Mouse (Mus musculus) spleen, postnatal 36 days (tissue): Measurements from ENCODE around the gene Ell.

Experiments used
- DNase-seq, 2 experiments: peaks; one replicate each; pipeline ENCODE4 v3.0.0; 2022; ENCODE audit warnings: low spot score in 2 of 2, mixed read lengths in 1 of 2

The Ell gene

DNA sequence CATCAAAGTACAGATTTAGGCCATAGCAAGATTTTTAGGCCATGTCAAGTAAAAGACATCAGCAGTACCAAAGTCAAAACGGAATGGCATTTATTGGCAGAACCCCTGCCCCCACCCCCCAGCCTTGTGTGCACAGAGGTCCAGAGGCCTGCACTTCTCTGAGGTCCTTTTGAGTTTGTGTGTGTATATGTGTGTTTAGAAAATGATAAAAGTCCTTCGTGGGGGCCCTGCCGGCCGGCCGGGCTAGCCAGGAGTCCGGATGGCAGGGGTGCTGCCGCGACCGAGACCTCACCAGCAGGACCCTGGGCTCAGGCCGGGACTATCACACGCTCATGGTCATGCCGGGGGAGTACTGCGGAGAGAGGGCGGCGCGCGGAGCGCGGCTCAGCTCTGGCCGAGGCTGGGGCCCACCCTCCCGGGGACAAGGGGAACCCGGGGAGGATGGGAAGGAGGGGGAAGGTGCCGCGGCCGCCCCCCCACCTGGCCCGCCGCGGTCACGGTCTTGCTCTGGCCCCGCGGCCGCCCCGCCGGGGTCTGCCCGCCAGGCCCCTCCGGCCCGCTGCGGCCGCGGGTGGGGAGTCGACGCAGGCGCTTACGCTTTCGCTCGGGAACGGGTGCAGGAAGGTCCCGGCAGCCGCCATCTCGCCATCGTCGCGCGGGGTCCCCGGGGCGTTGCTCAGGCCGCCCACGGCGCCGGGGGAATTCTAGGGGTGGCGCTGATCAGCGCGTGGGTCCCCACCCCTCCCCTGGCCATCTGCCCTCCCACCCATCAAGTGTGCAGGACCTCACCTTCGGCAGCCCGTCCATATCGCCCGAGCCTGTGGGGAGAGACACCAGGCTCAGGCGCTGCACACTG, 58.4 kb downstream of the Ell start:
- DNase-seq: no peak

DNA sequence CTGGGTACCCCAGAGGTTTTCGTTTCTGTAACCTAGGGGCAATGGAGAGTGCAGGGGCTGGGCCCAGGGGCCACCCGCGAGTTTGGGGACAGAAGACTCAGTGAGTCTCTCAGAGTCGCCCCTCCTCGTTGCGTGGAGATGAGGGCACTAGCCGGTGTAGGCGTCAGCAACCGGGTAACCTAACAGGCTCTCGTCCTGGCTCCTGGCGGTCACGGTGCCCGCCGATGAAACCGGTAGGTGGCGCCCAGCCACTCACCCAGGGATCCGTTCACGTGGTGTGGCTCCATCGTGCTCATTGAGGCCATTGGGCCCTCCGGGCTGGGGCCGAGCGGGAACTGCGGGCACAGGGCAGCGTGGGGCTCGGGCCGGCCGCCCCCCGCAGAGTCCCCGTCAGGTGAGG, 59.0 kb downstream of the Ell start:
- DNase-seq: no peak

DNA sequence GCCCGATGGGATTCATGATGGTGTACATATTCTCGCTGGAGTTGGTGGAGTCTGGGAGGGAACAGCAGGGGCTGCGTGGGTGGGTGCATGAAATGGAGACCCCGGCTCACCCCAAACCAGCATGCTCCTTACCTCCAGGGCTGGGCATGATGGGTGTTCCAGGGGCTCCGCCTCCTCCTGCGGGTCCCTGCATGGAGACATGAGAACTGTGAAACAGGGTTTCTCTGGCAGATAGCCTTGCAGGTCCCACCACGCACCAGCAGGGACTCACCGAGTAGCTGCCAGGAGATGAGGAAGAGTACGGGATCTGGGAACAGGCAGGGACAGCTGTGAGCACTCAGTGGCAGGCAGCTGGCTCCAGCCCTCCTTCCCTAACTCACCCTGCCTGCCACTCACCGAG, 59.5 kb downstream of the Ell start:
- no peak for DNase-seq

DNA sequence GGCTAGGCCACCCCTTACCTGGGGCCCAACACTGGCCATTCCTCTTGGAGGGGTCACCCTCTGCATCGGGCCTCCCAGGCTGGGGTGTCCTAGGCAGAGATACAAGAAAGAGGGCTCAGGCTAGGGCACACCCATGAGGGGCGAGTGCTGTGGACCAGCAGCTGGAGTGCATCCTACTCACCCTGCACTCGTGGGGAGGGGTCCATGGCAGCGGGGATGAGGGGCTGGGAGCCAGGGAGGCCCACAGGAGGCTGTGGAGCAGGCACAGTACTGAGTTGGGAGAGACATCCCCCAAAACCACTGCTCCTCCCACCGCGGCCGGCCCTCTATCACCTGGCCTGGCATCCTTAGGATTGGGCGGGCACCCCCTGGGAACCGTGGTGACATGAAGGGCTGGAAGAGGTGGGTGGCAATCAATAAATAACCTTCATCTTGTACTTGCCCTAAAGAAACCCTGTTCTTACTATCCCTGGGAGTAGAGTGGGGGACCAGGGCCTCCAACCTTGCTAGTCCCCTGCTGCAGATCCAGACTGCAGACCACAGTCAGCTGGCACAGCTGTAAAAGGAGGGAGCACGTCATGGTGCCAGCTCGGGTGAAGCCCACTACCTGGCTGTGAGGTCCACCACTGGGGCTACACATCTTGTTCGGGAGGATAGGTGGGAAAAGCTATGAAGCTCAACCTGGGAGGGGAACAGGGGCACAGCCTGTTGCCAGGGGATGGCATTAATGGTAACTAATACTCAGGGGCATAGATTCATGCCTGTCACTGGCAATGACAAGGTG, 60.4 kb downstream of the Ell start:
- no peak for DNase-seq

DNA sequence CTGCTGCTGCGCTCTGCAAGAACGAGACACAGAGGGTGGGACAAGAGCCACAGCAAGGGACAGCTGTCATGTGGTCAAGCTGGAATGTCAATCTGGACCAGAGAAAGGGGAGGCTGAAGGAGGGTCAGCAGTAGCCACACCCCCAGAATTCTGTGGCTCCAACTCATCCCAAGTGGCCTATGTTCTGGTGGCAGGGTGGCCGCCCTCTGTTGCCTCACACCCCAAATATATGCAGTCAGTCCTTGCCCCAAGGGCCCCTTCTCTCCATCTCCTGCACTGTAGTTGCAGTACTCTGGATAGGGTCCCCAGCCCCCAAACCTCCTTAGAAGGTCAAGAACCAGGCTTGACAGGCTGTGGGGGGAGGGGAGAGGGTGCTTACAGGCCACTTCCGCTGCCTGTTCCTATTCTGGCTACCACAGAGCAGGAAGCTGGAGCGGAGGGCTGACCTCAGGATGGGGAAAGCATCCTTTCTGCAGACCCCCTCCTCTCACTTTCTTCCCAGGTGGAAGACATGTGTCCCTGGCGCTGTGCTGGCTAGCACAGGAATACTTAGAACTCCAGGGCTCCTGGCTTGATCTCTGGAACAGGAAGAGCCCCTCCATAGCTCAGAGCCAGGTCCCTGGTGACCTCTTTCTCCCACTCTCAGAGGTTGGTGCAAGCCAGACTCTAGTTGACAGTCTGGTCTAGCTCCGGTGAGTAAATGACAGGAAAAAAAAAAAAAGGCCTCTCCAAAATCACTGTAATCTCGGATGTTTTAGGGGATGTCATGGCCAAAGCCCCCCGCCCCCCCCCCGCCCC, 61.4 kb downstream of the Ell start:
- DNase-seq: no peak

DNA sequence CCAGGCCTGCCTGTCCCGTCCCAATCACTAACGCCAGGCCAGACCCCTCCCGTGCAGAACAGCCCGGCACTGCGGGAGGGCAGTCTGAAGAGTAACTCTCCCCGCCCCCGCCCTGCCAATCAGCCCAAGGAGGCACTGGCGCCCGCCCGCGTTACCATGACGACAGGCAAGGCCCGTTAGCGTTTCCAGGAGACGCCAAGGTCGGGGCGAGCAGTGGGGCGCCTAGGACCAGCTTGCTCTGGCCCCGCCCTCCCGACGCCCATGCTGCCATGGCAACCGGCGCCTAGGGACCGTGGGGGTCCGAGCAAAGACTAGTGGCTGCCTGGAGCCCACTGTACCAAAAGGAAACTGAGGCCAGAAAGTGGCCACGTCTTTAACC, 62.0 kb downstream of the Ell start:
- DNase-seq: peak; percentile 75 to 80

DNA sequence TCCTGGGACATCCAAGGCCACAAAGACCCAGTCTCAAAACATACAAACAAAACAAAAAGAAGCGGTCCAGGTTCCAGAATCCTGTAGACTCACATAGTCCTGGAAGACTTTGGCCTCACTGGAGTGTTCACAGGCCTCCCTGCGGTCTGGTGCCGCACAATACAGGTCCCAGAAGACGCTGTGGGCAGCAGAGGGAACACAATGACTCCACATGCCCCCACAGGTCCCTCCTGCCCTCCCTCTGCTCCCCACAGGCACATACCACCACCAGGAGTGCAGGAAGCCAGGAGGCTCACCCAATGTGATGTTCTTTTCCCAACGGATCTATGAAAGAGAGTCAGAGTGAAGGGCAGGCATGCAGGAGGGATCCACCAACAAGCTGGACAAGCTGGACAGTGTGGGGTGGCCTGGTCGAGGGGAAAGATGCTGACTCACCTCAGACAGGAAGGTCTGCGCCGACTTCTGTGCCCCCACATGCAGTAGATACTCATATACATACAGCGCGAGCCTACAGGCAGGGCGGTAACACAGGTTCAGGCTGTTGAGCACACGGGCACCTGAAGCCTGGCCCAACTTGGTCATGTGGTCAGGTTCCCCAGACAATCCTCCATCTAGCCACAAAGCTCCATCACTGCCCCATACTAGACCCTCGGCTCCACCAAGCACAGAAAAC, 63.0 kb downstream of the Ell start:
- no peak for DNase-seq

DNA sequence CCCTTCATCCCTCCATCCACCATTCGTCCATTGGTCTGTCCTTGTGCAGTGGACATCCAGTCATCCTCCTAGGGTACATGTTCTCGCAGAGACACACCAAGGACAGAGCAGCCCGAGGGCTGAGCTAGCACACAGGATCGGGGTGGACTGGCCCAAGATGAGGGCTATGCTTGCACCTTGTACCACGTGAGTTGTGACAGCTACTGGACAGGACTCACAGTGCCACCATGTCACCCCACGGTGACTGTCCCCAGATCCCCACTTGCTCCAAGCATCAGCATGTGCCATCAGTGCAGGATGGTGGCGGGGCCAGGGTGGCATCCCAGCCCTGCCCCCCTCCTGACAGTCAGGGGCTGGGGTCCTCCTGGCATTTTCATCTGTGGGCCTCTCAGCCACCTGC, 65.3 kb downstream of the Ell start:
- no peak for DNase-seq

DNA sequence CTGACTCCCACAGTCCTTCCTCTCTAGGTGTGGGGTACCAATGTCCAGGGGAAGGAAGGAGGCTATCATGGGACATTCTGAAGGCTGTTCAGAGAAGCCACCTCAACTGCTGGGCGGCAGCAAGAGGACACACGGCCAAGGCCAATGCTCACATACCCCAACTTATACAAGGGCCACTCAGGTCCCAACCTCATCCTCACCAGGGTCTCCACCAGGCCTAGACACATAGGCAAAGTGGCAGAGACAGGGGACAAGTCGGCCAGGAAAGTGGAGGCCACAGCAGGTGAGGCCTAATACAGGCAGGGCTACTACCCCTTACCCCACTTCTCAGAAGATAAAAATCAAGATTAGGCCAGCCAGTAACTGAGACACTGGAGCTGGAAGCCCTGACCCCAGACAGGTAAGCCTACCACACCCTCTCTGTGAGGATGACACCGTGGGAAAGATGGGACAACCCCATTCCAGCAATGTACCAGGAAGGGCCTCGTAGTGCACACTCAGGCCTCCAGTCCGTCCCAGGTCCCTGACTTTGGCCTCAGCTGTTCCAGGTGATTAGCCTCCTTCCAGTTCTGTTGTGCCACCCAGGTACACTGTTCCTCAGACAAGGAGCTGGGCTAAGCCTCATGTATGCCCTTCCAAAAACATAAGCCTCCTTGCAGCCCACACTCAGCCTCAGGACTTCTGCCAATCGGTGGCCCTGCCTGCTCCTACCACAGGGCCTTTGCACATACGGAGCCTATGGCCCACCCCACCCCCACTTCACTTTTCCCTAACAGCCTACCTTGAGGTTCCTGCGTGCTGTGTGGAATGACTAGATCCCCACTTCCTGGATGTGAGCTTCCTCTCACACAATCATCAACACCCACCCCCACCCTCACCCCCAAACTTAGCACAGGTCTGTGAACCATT, 66.9 kb downstream of the Ell start:
- no peak for DNase-seq

DNA sequence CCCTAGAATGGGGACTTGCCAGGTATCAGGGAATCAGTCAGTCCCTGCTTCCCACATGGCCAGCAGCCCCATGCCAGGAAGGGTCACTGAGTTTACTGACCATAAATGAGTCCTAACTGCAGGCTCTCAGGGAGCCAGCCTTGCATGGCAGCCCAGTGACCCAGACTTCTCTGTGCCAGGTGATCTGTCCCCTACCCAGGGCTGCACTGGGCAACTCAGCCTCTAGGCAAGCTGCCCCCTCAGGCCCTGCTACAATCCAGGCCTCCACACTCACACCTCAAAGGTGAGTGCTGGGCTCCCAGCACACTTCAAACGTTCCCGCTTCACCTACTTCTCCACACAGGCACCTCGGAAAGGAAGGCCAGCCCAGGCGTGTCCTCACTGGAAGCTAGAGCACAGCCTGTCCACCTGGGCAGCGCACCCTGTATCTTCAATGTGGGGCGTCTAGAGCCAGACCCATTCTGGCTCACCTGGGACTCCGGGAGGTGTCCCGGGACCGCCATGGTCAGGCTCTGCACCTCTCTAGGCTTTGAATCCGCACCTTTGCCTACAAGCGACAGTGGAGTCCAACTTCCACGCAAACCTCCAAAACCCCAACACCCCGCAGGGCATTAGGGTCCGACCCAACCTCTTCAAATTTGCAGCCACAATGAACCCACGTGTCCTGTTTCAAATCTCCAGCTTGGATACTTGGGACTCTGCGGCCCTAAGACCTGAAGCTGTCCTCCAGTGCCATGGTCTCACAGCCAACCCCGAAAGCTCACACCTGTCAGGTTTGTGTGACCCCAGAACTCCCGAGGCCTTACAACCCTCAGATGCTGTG, 67.7 kb downstream of the Ell start:
- DNase-seq: no peak

DNA sequence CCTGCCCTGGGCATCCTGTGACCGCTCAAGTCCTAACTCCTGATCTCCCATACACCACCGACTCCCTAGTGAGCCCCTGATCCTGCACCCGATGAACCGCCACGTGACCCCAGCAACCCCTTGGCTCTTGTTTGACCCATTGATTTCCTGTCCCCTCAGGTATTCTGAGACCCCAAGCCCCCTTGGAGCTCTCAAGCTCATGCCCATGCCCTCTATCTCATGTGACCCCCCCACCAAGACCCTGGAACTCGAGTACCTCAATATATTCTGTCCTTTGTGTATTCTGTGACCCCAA, 68.3 kb downstream of the Ell start:
- no peak for DNase-seq

DNA sequence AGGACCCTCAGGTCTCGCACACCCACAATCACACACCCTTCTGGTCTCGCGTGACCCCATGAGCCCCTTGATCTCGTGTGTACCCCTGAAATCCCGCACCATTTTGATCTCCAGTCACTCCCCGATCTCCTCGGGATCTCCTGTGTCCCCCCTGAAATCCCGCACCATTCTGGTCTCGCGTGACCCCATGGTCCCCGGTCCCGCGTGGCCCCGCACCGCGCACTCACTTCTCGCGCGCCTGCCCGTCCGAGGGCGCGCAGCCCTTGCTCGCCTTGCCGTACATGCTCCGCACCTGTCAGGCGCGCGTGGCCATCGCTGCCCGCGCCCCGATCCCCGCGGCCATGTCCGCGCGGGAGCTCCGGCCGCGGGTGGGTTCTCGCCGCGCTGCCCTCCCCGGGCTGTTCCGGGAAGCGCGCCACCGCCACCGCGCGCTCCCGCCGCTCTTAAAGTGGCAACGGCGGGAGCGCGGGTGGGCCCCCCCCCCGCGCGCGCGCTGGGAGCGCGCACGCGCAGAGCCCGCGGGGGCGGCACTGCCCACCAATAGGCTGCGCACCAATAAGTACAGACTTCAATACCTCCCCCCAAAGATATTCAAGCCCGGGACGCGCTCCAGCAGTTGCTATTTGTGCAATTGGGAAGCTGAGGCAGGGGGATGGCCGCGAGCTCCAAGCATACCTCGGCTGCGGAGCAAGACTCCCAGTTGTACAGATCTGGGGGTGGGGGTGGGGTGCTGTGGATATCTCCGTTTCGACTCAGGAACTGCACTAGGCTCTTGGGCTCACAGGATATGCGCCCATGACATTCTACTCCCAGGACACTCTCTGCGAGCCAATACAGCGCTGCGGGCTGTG, 68.9 kb downstream of the Ell start:
- peak in 1 of 2 experiments; percentile 44 for DNase-seq

DNA sequence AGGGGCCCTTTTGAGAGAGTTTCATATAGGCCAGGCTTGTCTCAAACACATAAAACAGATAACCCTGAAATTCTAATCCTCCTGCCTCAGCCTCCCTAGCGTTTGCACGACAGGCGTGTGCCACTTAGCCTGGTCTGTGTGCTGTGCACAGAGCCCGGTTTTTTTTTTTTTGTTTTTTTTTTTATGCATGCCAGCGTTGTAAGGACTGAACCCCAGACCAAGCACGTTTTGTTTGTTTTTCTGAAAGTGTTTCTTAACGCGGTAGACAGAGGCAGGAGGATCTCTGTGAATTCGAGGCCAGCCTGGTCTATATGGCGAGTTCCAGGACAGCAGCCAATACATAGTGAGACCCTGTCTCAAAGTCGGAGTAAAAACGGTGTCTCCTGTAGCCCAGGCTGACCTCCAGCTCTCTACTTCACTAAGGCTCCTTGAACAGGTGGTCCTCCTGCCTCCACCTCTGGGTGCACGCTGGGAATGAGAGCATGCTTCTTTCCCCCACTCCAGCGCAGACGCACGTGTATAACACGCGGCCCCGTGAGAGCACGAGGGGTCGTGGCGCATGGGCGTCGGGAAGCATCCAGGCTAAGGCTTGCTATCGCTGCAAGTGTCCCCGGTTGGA, 69.6 kb downstream of the Ell start, which contains the start of gene Ssbp4:
Ssbp4 (minus strand) TSS at position 124 of the 619 bp plus-strand sequence.
- no peak for DNase-seq

DNA sequence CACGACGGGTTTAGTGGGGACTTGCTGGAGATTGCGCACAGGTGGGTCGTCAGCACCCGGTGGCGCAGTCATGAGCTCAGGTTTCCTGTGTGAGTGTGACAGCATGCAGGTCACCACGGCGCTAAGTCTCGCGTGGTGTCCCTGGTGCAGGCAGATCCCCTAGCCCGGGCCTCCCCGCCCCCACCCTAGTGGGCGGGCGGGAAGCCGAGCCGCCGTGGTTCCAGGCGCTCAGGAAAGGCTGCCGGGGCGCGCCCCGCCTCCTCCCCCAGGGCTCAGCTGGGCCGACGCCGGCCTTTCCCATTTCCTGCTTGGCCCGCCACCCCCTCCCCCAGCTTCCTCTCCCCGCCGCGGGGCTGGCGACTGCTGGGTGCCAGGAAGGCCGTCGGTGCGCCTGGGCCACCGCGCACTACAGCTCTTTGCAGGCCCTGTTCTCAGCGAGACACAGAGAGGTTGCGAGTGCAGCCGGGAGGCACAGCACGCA, 70.2 kb downstream of the Ell start:
- peak; percentile 82 to 86 for DNase-seq

DNA sequence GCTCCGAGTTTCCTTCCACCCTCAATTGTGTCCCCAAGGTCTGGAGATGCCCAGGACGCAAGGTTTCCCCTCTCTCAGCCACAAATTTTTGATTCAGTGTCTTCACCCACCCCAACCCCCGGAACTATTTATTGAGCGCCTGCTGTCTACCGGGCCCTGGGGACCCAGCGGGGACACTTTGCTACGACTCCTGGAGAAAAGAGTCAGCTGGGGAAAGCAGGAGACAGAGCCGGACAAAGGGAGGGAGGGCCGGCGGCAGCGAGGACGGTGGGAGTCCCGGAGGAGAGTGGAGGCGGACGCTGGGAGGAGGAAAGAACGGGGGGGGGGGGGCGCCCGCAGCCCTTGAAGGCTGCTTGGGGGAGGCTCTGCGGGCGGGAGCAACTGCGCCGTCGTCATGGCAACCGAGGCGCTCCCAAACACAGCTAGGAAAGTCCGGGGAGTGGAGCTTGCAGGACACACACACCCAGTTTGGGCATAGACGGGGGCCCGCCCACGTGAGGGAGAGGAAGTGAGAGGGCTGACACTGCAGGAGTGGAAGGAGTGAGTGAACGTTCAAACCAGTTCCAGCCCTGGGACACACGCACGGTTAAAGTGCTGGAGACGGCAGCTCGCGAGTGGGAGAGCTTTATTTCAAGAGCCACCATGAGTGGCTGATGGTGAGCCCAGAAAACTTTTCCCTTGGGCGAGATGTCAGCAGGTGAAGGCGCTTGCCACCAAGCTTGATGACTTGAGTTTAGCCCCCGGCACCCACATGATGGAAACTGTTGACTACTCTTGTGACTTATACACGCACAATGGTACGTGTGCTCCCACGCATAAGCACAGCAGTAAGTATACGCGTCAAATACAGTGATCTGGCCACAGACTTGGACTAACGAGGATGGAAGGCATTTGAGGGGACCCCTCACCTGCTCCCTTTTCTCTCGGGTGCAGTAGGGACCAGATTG, 70.9 kb downstream of the Ell start:
- DNase-seq: peak; percentile 92 to 94

DNA sequence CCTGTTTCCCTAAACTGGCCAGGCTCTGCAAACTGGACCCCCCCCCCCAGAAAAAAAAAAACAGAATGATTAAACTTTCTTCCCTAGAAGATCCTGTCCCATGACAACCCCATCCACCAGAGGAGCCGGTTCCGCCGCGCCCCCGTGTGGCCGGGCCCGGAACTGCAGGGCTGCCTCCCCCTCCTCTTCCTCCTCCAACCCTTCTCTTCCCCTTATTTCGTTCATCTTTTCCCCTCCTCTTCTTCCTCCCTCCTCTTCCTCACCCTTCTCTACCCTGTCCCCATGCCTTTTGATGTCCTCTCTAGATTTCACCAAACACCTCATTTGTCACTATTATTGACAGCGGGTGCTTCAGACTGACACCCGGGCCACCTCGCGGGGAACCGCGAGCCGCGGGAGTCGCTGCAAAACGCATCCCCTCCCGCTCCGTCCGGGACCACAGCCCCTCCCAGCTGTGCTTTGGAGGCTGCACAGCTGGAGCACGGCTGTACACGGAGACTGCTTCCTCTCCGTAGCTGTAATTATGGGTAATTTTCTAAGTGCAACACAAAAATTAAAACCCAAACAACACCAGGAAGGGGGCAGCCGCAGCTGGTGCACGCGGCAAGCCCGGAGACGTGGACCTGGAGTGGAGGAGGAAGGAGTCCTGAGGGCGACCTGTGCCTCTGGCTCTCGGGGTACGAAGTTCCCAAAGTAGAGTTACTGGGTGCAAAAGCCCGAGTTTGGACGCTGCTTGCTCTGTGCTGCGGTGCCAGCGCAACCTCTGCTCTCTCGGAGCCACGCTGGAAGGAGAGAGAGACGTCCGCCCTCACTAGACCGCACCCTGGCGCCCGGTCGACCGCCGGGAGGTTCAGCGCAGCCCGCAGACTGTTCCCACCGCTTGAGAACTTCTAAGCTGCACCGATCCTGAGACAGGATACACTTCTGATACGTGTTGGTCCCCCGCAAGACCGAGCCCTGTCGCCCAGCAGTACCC, 71.8 kb downstream of the Ell start:
- DNase-seq: peak; percentile 79 to 80
